Mouse (Mus musculus) ES-Bruce4 (cell line): Measurements from ENCODE around the gene Baz2b. TPM values are rescaled to one million over a fixed set of nuclear protein-coding genes. Genes with fewer than 3 reads are reported as not detected.

Source experiments
- H3K27ac ChIP-seq: 2 replicates; pipeline ENCODE4 v1.5.1; 2012; ENCODE audit warnings: low read length, inconsistent platforms; ENCODE audit not compliant: insufficient read depth
- H3K27me3 ChIP-seq: 2 replicates; pipeline ENCODE4 v1.6.1; 2012; ENCODE audit warnings: mild to moderate bottlenecking, low read length, inconsistent platforms; ENCODE audit not compliant: control insufficient read depth, poor library complexity, insufficient read depth, severe bottlenecking
- H3K36me3 ChIP-seq: 2 replicates; pipeline ENCODE4 v1.6.1; 2012; ENCODE audit warnings: inconsistent platforms, mild to moderate bottlenecking, low read length, moderate library complexity; ENCODE audit not compliant: control insufficient read depth, poor library complexity, insufficient read depth, severe bottlenecking
- H3K4me1 ChIP-seq: one replicate; pipeline ENCODE4 v1.8.1; 2011; ENCODE audit warnings: low read length; ENCODE audit not compliant: control insufficient read depth, insufficient read depth
- H3K4me3 ChIP-seq: 2 replicates; pipeline ENCODE4 v1.5.1; 2011; ENCODE audit warnings: low read depth, mild to moderate bottlenecking, low read length
- H3K9ac ChIP-seq: 2 replicates; pipeline ENCODE4 v1.6.1; 2012; ENCODE audit warnings: low read depth, mild to moderate bottlenecking, inconsistent platforms; ENCODE audit not compliant: poor library complexity, severe bottlenecking
- H3K9me3 ChIP-seq: replicated peaks from 2 replicates; pipeline ENCODE4 v1.6.1; 2012; ENCODE audit warnings: mild to moderate bottlenecking, low read length, inconsistent platforms; ENCODE audit not compliant: control insufficient read depth, poor library complexity, insufficient read depth, severe bottlenecking
- CTCF ChIP-seq: IDR thresholded peaks from one replicate; pipeline ENCODE4 v1.8.1; 2011; ENCODE audit warnings: low read depth, low read length
- EP300 ChIP-seq: IDR thresholded peaks from 2 replicates; pipeline ENCODE4 v1.6.1; 2011; ENCODE audit warnings: low read depth, low read length; ENCODE audit not compliant: insufficient read depth
- POLR2A ChIP-seq: IDR thresholded peaks from one replicate; pipeline ENCODE4 v1.8.1; 2011; ENCODE audit warnings: low read length; ENCODE audit not compliant: insufficient read depth
- polyA plus RNA-seq: library from polyadenylated mRNA; stranded (reverse); fragments of >200 nt; gene quantifications from 2 replicates; pipeline ENCODE4 v1.2.4, GENCODE M21; 2011; ENCODE audit warnings: low read depth; ENCODE audit not compliant: missing spikeins, insufficient read depth, insufficient read length

The Baz2b gene
- polyA plus RNA-seq, 1 experiment, result 43.2 TPM

DNA sequence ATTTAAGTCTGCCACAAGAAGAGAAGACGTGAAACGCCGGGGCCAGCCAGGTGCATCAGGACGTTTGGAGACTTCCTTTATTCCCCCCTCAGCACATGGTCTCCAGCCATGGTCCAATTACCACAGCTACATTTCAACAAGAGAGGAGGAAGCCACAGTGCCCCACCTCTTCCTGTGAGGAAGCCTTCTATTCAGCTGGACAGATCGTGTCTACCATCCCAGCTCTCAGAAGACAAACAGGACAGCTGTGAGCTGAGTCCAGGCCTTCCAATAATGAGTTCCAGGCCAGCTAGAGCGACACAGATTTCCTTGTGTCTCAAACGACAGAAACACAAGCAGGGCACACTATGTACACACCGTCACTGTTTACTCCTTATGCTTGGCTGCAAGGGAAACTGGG is 137.8 kb downstream of the Baz2b start:
- Histone ChIP-seq H3K4me3 (no peak overlapping the region), H3K9me3 (no peaks in the 10 kb centered on the region), H3K4me1 (peaks cover 6% of the 10 kb centered on the region), H3K36me3 (no peaks in the 10 kb centered on the region), H3K27me3 (no peaks in the 10 kb centered on the region), H3K27ac (no peak overlapping the region), H3K9ac (no peak overlapping the region)
- TF ChIP-seq EP300 (no peak), CTCF (no peak), POLR2A (no peak)

DNA sequence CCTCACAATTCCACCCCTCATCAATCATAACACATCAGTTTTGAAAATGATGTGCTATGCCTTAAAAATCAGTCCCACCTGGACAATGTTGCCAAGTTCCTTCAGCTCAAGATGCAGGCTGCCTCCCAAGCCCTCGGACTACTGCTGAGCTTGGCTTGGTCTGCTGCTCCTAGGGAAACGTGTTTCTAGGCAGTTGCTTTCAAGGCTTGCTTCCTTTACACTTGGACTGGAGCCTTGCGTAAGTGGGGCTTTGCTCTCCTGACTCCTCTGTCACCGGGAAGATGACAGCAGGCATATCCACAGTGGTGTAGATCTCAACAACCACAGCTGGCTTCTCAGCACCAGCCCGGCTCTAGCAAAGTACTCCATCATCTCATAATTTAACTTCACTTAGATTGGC is 138.7 kb downstream of the Baz2b start:
- H3K9me3 ChIP-seq, result no peaks in the 10 kb centered on the region
- no peak overlapping the region for H3K4me3 ChIP-seq
- H3K27ac ChIP-seq, result no peak overlapping the region
- peaks cover 4% of the 10 kb centered on the region for H3K4me1 ChIP-seq
- no peaks in the 10 kb centered on the region for H3K36me3 ChIP-seq
- no peaks in the 10 kb centered on the region for H3K27me3 ChIP-seq
- no peak overlapping the region for H3K9ac ChIP-seq
- TF ChIP-seq POLR2A (no peak), CTCF (no peak), EP300 (no peak)

DNA sequence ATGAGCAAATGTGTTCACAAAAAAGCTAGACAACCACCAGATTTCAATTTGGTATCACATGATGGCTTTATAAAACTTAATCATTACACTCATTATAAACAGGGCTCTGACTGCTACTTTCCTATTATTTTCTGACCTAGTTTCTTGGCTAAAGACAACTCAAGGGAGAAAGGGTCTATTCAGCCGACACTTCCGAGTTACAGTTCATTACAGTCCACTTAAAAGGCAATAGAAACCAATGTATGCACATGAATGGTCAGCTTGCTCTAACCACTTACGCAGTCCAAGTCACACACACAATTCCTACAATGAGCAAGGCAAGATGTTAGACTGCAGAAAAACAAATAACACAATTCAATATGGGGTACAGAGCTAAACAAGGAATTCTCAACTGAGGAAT is 141.2 kb downstream of the Baz2b start:
- no peak overlapping the region for H3K4me3 ChIP-seq
- no peaks in the 10 kb centered on the region for H3K9me3 ChIP-seq
- H3K27me3 ChIP-seq, result no peaks in the 10 kb centered on the region
- no peak overlapping the region for H3K27ac ChIP-seq
- no peak overlapping the region for H3K9ac ChIP-seq
- no peaks in the 10 kb centered on the region for H3K4me1 ChIP-seq
- TF ChIP-seq EP300 (no peak), POLR2A (no peak), CTCF (no peak)
- H3K36me3 ChIP-seq, result no peaks in the 10 kb centered on the region

DNA sequence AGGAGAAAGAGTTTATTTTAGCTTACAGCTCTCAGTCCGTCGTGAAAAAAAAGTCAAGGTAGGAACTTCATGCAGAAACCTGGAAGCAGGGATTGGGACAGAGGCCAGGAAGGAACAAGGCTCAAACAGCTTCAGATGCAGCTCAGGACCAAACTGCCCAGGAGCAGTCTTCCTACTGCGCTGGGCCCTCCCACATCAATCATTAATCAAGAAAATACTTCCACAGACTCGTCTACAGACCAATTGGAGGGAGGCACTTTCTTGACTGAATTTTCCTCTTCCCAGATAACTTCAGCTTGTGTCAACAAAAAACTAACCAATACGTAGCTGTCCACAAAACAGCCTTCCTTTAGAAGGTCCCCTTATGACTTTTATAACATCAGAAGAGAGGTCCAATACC is 144.2 kb downstream of the Baz2b start:
- no peak overlapping the region for H3K4me3 ChIP-seq
- H3K4me1 ChIP-seq, result no peaks in the 10 kb centered on the region
- no peaks in the 10 kb centered on the region for H3K36me3 ChIP-seq
- no peak overlapping the region for H3K9ac ChIP-seq
- no peaks in the 10 kb centered on the region for H3K9me3 ChIP-seq
- no peak for TF ChIP-seq POLR2A
- no peak for TF ChIP-seq CTCF
- no peak for TF ChIP-seq EP300
- no peaks in the 10 kb centered on the region for H3K27me3 ChIP-seq
- H3K27ac ChIP-seq, result no peak overlapping the region

GRCm38 (mm10) chr2:60060185-60060775 is 149.4 kb downstream of the Baz2b start:
- no peaks in the 10 kb centered on the region for H3K27me3 ChIP-seq
- H3K4me1 ChIP-seq, result no peaks in the 10 kb centered on the region
- no peaks in the 10 kb centered on the region for H3K36me3 ChIP-seq
- H3K9me3 ChIP-seq, result no peaks in the 10 kb centered on the region
- no peak overlapping the region for H3K9ac ChIP-seq
- TF ChIP-seq CTCF (no peak), EP300 (no peak), POLR2A (no peak)
- H3K4me3 ChIP-seq, result no peak overlapping the region
- H3K27ac ChIP-seq, result no peak overlapping the region

DNA sequence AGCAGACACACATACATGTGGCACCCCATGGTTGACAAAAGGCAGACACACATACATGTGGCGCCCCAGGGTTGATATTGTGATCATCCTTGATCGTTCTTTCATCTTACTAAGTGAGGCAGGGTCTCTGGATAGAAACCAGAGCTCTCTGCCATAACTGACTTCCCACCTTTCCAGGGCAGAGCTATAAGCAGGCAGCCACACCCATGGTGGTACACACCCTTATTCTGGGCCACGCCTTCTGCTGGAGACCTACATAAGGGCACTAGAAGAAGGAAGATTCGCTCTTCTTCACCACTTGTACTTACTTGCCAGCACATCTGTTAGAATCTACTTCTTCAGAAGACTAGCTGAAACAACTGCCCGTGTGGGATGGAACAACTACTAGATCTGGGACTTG is 150.3 kb downstream of the Baz2b start:
- Histone ChIP-seq H3K4me1 (no peaks in the 10 kb centered on the region), H3K9me3 (no peaks in the 10 kb centered on the region), H3K27me3 (no peaks in the 10 kb centered on the region), H3K36me3 (no peaks in the 10 kb centered on the region), H3K9ac (no peak overlapping the region), H3K27ac (no peak overlapping the region), H3K4me3 (no peak overlapping the region)
- TF ChIP-seq EP300 (no peak), POLR2A (no peak), CTCF (no peak)
